8 mouse cellular contexts compared by ENCODE assay signal in the genomic region with DNA sequence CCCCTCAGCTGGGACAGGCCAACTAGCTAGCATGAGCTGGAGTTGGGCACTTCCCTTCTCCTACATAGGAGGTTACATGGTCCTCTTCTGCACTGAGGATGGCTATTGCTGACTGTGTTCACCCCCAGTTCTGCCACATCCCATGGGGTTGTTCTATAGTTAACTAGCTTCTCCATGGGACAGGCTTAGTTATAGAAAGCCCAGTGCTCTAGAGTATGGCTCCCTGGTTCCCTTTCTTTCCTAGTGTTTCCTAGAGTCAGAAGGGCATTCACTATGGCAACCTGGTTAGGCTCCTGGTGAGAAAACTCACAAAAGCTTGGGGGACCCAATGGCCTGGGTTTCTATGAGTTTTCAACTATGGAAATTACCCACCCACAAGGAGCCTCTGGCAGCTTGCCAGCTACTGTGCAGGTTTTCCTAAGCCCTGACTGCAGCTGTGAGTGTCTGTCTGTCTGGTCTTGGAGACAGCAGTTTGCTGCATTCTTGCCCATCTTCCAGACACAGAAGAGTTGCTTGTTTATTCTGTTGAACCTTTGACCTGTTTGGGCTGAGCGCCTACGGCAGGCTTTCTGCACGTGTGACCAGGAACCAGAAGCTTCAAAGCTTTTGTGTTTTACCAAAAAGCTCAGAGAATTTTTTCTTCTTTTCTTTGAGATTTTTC. TPM values are rescaled to one million over a fixed set of nuclear protein-coding genes. Genes with fewer than 3 reads are reported as not detected.
A peak's percentile ranks its signal among the peaks of the same experiment; 100 is the strongest.
DNase-seq lines count a peak whose midpoint lies in the region; ATAC-seq lines count a peak whose summit lies in the region.

No protein-coding gene starts in this region.

- H3K9me3 ChIP-seq in hindbrain, embryonic 11.5 days (ENCODE audit: control insufficient read depth, low read length), result no peaks in the 10 kb centered on the region
- H3K9me3 ChIP-seq in midbrain, embryonic 15.5 days, result no peaks in the 10 kb centered on the region

- no peaks in the 10 kb centered on the region for H3K36me3 ChIP-seq in hindbrain, embryonic 11.5 days (ENCODE audit: control insufficient read depth, insufficient read depth, low read length)
- no peaks in the 10 kb centered on the region for H3K36me3 ChIP-seq in midbrain, embryonic 15.5 days (replicated peaks)

- H3K27me3 ChIP-seq in hindbrain, embryonic 11.5 days (ENCODE audit: control insufficient read depth, insufficient read depth, low read length), result no peaks in the 10 kb centered on the region
- no peaks in the 10 kb centered on the region for H3K27me3 ChIP-seq in midbrain, embryonic 15.5 days (replicated peaks)

- peaks cover 4% of the 10 kb centered on the region; the same call in 1 of the 2 replicates for H3K4me1 ChIP-seq in hindbrain, embryonic 11.5 days (replicated peaks; ENCODE audit: control insufficient read depth, insufficient read depth, low read length)
- peaks cover 11% of the 10 kb centered on the region for H3K4me1 ChIP-seq in midbrain, embryonic 15.5 days

- H3K4me2 ChIP-seq in hindbrain, embryonic 11.5 days (replicated peaks; ENCODE audit: low read depth, low read length), result no peak overlapping the region
- no peak overlapping the region for H3K4me2 ChIP-seq in midbrain, embryonic 15.5 days

- DNase-seq in left cerebral cortex, postnatal 4 days, result peak; percentile 52
- no peak for DNase-seq in left cerebral cortex, adult 11 months (ENCODE audit: low spot score)
- peak; percentile 16 for DNase-seq in brain, embryonic 18.5 days (ENCODE audit: low read depth, low spot score)
- peak; percentile 80 for DNase-seq in hindbrain, embryonic 11.5 days (ENCODE audit: low spot score)
- no peak for DNase-seq in c-Kit-positive CD71-positive TER-119-positive erythroid progenitor cells, embryonic 14.5 days (ENCODE audit: low spot score)

- no peak overlapping the region for H3K9ac ChIP-seq in hindbrain, embryonic 11.5 days (ENCODE audit: low read depth, low read length)
- no peak overlapping the region for H3K9ac ChIP-seq in midbrain, embryonic 15.5 days

- intact Hi-C loops in left cerebral cortex, postnatal 4 days (cut with DNase I), result no loop called here

- peak overlapping the region; percentile 42 for H3K27ac ChIP-seq in hindbrain, embryonic 11.5 days (ENCODE audit: low read depth, low read length)
- H3K27ac ChIP-seq in midbrain, embryonic 15.5 days, result no peak overlapping the region

- ATAC-seq in hindbrain, embryonic 11.5 days (ENCODE audit: low FRiP score), result peak; percentile 80
- peak; percentile 59 for ATAC-seq in midbrain, embryonic 15.5 days (replicated peaks)
- ATAC-seq in megakaryocyte-erythroid progenitor cell, adult 5-6 weeks (replicated peaks; ENCODE audit: low FRiP score, low TSS enrichment, poor library complexity, severe bottlenecking), result no peak
- no peak for ATAC-seq in megakaryocyte, adult 5-6 weeks (ENCODE audit: poor library complexity, severe bottlenecking)

- WGBS in hindbrain, embryonic 11.5 days, result 8% methylated on average over 3 of the region's 3 CpGs
- 7% methylated on average over 3 of the region's 3 CpGs for WGBS in midbrain, embryonic 15.5 days

- no peak overlapping the region for H3K4me3 ChIP-seq in hindbrain, embryonic 11.5 days (ENCODE audit: low read depth, low read length)
- H3K4me3 ChIP-seq in midbrain, embryonic 15.5 days, result no peak overlapping the region

RNA-seq across cellular contexts. Expression of a gene that starts 22.7 kb away (rescaled TPM):
- total RNA-seq in left cerebral cortex, postnatal 4 days (2021), result under 1 TPM; 0.22 to 0.24 TPM
- polyA plus RNA-seq in hindbrain, embryonic 11.5 days (2014; fragmentation: Nextera tagmentation; extraction: Ambion mirVana), result 0.11 and 0.27 TPM in 2 replicates
- 0.31 and 0.32 TPM in 2 replicates for polyA plus RNA-seq in midbrain, embryonic 15.5 days (2015; fragmentation: Nextera tagmentation; extraction: Ambion mirVana)
- not detected in 2 replicates for total RNA-seq in megakaryocyte-erythroid progenitor cell, adult 5-6 weeks (2014; fragmentation: Nextera tagmentation)
- total RNA-seq in megakaryocyte-erythroid progenitor cell, adult 5-6 weeks (2017), result not detected in 2 replicates
- not detected in 2 replicates for total RNA-seq in megakaryocyte, adult 5-6 weeks (2015)
- not detected in 2 replicates for total RNA-seq in megakaryocyte, adult 5-6 weeks (2017)

RNA-seq across cellular contexts. Expression of a gene that starts 58.3 kb away (rescaled TPM):
- 10 to 100 TPM; 55.6 to 55.8 TPM for total RNA-seq in left cerebral cortex, postnatal 4 days (2021)
- polyA plus RNA-seq in hindbrain, embryonic 11.5 days (2014; fragmentation: Nextera tagmentation; extraction: Ambion mirVana), result 69.3 and 71.2 TPM in 2 replicates
- polyA plus RNA-seq in midbrain, embryonic 15.5 days (2015; fragmentation: Nextera tagmentation; extraction: Ambion mirVana), result 49.6 and 53.7 TPM in 2 replicates
- 48.6 and 53.6 TPM in 2 replicates for total RNA-seq in megakaryocyte-erythroid progenitor cell, adult 5-6 weeks (2014; fragmentation: Nextera tagmentation)
- 63.4 and 75.8 TPM in 2 replicates for total RNA-seq in megakaryocyte-erythroid progenitor cell, adult 5-6 weeks (2017)
- total RNA-seq in megakaryocyte, adult 5-6 weeks (2015), result 33.4 and 40.1 TPM in 2 replicates
- total RNA-seq in megakaryocyte, adult 5-6 weeks (2017), result 46.1 and 46.7 TPM in 2 replicates

Comparison
In these comparisons a context has a peak if more than half of its experiments do, and no peak if none do; other contexts are left out.
1. DNase-seq: peak in left cerebral cortex, postnatal 4 days (single experiment), brain, embryonic 18.5 days (single experiment) and hindbrain, embryonic 11.5 days (single experiment); none in left cerebral cortex, adult 11 months (single experiment) and c-Kit-positive CD71-positive TER-119-positive erythroid progenitor cells, embryonic 14.5 days (single experiment).
2. ATAC-seq: peak in hindbrain, embryonic 11.5 days (single experiment) and midbrain, embryonic 15.5 days (single experiment); none in megakaryocyte-erythroid progenitor cell, adult 5-6 weeks (single experiment) and megakaryocyte, adult 5-6 weeks (single experiment).